8 mouse cellular contexts compared by ENCODE assay signal in genomic region chr12:21133972-21134859, GRCm38 (mm10).
DNase-seq lines count a peak whose midpoint lies in the region; ATAC-seq and TF ChIP-seq lines count a peak whose summit lies in the region.

No protein-coding gene starts in this region.

- H3K27ac ChIP-seq in heart, embryonic 10.5 days = peak overlapping the region; percentile 80; the same call in 1 of the 2 replicates
- H3K27ac ChIP-seq in kidney, postnatal 0 days = peak overlapping the region; percentile 54

- peaks cover 77% of the 10 kb centered on the region for H3K4me1 ChIP-seq in heart, embryonic 10.5 days
- H3K4me1 ChIP-seq in kidney, postnatal 0 days (replicated peaks; ENCODE audit: insufficient read depth, low read length) = peaks cover 30% of the 10 kb centered on the region

- H3K36me3 ChIP-seq in heart, embryonic 10.5 days = no peaks in the 10 kb centered on the region
- H3K36me3 ChIP-seq in kidney, postnatal 0 days (ENCODE audit: insufficient read depth, low read length) = no peaks in the 10 kb centered on the region

- TF ChIP-seq CTCF in kidney, postnatal 0 days (IDR thresholded peaks at IDR 0.05; ENCODE audit: low read depth) = peak; percentile 55

- DNase-seq in heart, embryonic 10.5 days (ENCODE audit: low spot score) = no peak
- DNase-seq in heart, postnatal 10 days = no peak
- DNase-seq in 3T3-L1 (ENCODE audit: low read depth, low spot score) (peak; percentile 36), R1 (ENCODE audit: low read depth, low spot score) (peak; percentile 79)
- DNase-seq in kidney, postnatal 0 days (ENCODE audit: low spot score) = no peak
- DNase-seq in urinary bladder, adult 18-20 months (ENCODE audit: low spot score in 2 of 2) = no peak
- DNase-seq in layer of hippocampus, adult 9-10 months (ENCODE audit: low spot score) = no peak
- DNase-seq in frontal cortex, postnatal 14 days (ENCODE audit: low spot score in 2 of 2) = no peak

- H3K4me3 ChIP-seq in heart, embryonic 10.5 days = no peak overlapping the region
- no peak overlapping the region for H3K4me3 ChIP-seq in kidney, postnatal 0 days (replicated peaks; ENCODE audit: low read depth, low read length)

- 58% methylated on average over 17 of the region's 17 CpGs for WGBS in heart, embryonic 10.5 days
- 48% methylated on average over 17 of the region's 17 CpGs for WGBS in kidney, postnatal 0 days

- no peak overlapping the region for H3K9ac ChIP-seq in kidney, postnatal 0 days (ENCODE audit: low read depth, low read length)

- intact Hi-C loops in heart, postnatal 10 days (cut with DNase I) = no loop called here

- no peaks in the 10 kb centered on the region for H3K9me3 ChIP-seq in heart, embryonic 10.5 days
- H3K9me3 ChIP-seq in kidney, postnatal 0 days (replicated peaks; ENCODE audit: low read length) = no peaks in the 10 kb centered on the region

- no peak for ATAC-seq in kidney, postnatal 0 days (replicated peaks; ENCODE audit: low FRiP score, low read depth)

- no peaks in the 10 kb centered on the region for H3K27me3 ChIP-seq in heart, embryonic 10.5 days (ENCODE audit: insufficient read depth, poor library complexity, severe bottlenecking)
- H3K27me3 ChIP-seq in kidney, postnatal 0 days (ENCODE audit: insufficient read depth, low read length) = no peaks in the 10 kb centered on the region

- peak overlapping the region; percentile 9; the same call in 1 of the 2 replicates for H3K4me2 ChIP-seq in kidney, postnatal 0 days (ENCODE audit: low read length)

Comparison
In these comparisons a context has a peak if more than half of its experiments do, and no peak if none do; other contexts are left out.
1. DNase-seq: peak in 3T3-L1 (single experiment) and R1 (single experiment); none in heart, embryonic 10.5 days (single experiment), heart, postnatal 10 days (0 of 2), kidney, postnatal 0 days (single experiment), urinary bladder, adult 18-20 months (0 of 2), layer of hippocampus, adult 9-10 months (single experiment) and frontal cortex, postnatal 14 days (0 of 2).